Mouse (Mus musculus): ENCODE data around the gene Prkag3. TPM values are rescaled to one million over a fixed set of nuclear protein-coding genes. Genes with fewer than 3 reads are reported as not detected.

Gene Prkag3
- polyA plus RNA-seq, 2 experiments = not detected

GRCm38 (mm10) chr1:74723748-74724147 lies 25.3 kb downstream of the Prkag3 start:
- Histone ChIP-seq H3K4me3 (ENCODE audit: insufficient read depth in 1 of 2, low read depth in 2 of 2, low read length in 2 of 2) (no peak overlapping the region), H3K27me3 (ENCODE audit: control insufficient read depth, insufficient read depth, low read length) (no peaks in the 10 kb centered on the region), H3K36me3 (replicated peaks; ENCODE audit: control insufficient read depth, insufficient read depth, low read depth) (no peaks in the 10 kb centered on the region), H3K4me2 (ENCODE audit: low read depth) (no peak overlapping the region), H3K9me3 (ENCODE audit: control insufficient read depth, low read length) (no peaks in the 10 kb centered on the region), H3K9ac (replicated peaks) (no peak overlapping the region), H3K27ac (no peak overlapping the region), H3K4me1 (replicated peaks; ENCODE audit: control insufficient read depth in 2 of 2, insufficient read depth in 2 of 2, low read length in 1 of 2) (peaks cover 0 to 6% of the 10 kb centered on the region in 2 experiments; a peak in 2 of 4 replicates)
- WGBS (ENCODE audit: insufficient replicate concordance) = 63% methylated on average over 2 of the region's 2 CpGs
- peak; percentile 51 for TF ChIP-seq CTCF (IDR thresholded peaks at IDR 0.05; ENCODE audit: low read depth)
- no peak for TF ChIP-seq EP300 (IDR thresholded peaks at IDR 0.05; ENCODE audit: low read depth)
- DNase-seq (ENCODE audit: low read depth in 3 of 3, low spot score in 3 of 3) = no peak
- no peak for ATAC-seq (ENCODE audit: insufficient read depth)

GRCm38 (mm10) chr1:74721657-74722056 lies 27.4 kb downstream of the Prkag3 start:
- H3K36me3 ChIP-seq (replicated peaks; ENCODE audit: control insufficient read depth, insufficient read depth, low read depth) = no peaks in the 10 kb centered on the region
- no peak for ATAC-seq (ENCODE audit: insufficient read depth)
- H3K4me2 ChIP-seq (ENCODE audit: low read depth) = no peak overlapping the region
- 55% methylated on average over 6 of the region's 6 CpGs for WGBS (ENCODE audit: insufficient replicate concordance)
- no peaks in the 10 kb centered on the region for H3K27me3 ChIP-seq (ENCODE audit: control insufficient read depth, insufficient read depth, low read length)
- no peak overlapping the region for H3K9ac ChIP-seq (replicated peaks)
- no peak overlapping the region for H3K4me3 ChIP-seq (ENCODE audit: insufficient read depth in 1 of 2, low read depth in 2 of 2, low read length in 2 of 2)
- no peak for DNase-seq (ENCODE audit: low read depth in 3 of 3, low spot score in 3 of 3)
- no peak for TF ChIP-seq EP300 (IDR thresholded peaks at IDR 0.05; ENCODE audit: low read depth)
- no peak for TF ChIP-seq CTCF (IDR thresholded peaks at IDR 0.05; ENCODE audit: low read depth)
- H3K9me3 ChIP-seq (ENCODE audit: control insufficient read depth, low read length) = no peaks in the 10 kb centered on the region
- H3K27ac ChIP-seq = no peak overlapping the region
- peaks cover 0 to 6% of the 10 kb centered on the region in 2 experiments; a peak in 2 of 4 replicates for H3K4me1 ChIP-seq (replicated peaks; ENCODE audit: control insufficient read depth in 2 of 2, insufficient read depth in 2 of 2, low read length in 1 of 2)

- TF ChIP-seq CTCF (IDR thresholded peaks at IDR 0.05; ENCODE audit: low read depth) = no peak
- no peak for TF ChIP-seq EP300 (IDR thresholded peaks at IDR 0.05; ENCODE audit: low read depth)
- no peaks in the 10 kb centered on the region for H3K9me3 ChIP-seq (ENCODE audit: control insufficient read depth, low read length)
- H3K27ac ChIP-seq = no peak overlapping the region
- H3K27me3 ChIP-seq (ENCODE audit: control insufficient read depth, insufficient read depth, low read length) = no peaks in the 10 kb centered on the region
- H3K4me1 ChIP-seq (replicated peaks; ENCODE audit: control insufficient read depth in 2 of 2, insufficient read depth in 2 of 2, low read length in 1 of 2) = peaks cover 0 to 6% of the 10 kb centered on the region in 2 experiments; a peak in 3 of 4 replicates
- DNase-seq (ENCODE audit: low read depth in 3 of 3, low spot score in 3 of 3) (no peak), ATAC-seq (ENCODE audit: insufficient read depth) (no peak)
- 60% methylated on average over 3 of the region's 3 CpGs for WGBS (ENCODE audit: insufficient replicate concordance)
- H3K36me3 ChIP-seq (replicated peaks; ENCODE audit: control insufficient read depth, insufficient read depth, low read depth) = no peaks in the 10 kb centered on the region
- H3K4me2 ChIP-seq (ENCODE audit: low read depth) = no peak overlapping the region
- no peak overlapping the region for H3K9ac ChIP-seq (replicated peaks)
- no peak overlapping the region for H3K4me3 ChIP-seq (ENCODE audit: insufficient read depth in 1 of 2, low read depth in 2 of 2, low read length in 2 of 2)
Observed at GRCm38 (mm10) chr1:74719281-74719680, 29.7 kb downstream of the Prkag3 start.

GRCm38 (mm10) chr1:74718113-74718512 lies 30.9 kb downstream of the Prkag3 start:
- Histone ChIP-seq H3K9me3 (ENCODE audit: control insufficient read depth, low read length) (no peaks in the 10 kb centered on the region), H3K27me3 (ENCODE audit: control insufficient read depth, insufficient read depth, low read length) (peaks cover 10% of the 10 kb centered on the region), H3K4me1 (replicated peaks; ENCODE audit: control insufficient read depth in 2 of 2, insufficient read depth in 2 of 2, low read length in 1 of 2) (peaks cover 0 to 8% of the 10 kb centered on the region in 2 experiments; a peak in 3 of 4 replicates), H3K4me3 (ENCODE audit: insufficient read depth in 1 of 2, low read depth in 2 of 2, low read length in 2 of 2) (no peak overlapping the region), H3K36me3 (replicated peaks; ENCODE audit: control insufficient read depth, insufficient read depth, low read depth) (no peaks in the 10 kb centered on the region), H3K9ac (replicated peaks) (no peak overlapping the region), H3K27ac (no peak overlapping the region), H3K4me2 (ENCODE audit: low read depth) (no peak overlapping the region)
- ATAC-seq (ENCODE audit: insufficient read depth) (no peak), DNase-seq (ENCODE audit: low read depth in 3 of 3, low spot score in 3 of 3) (no peak)
- TF ChIP-seq EP300 (IDR thresholded peaks at IDR 0.05; ENCODE audit: low read depth) (no peak), CTCF (IDR thresholded peaks at IDR 0.05; ENCODE audit: low read depth) (no peak)
- 79% methylated on average over 8 of the region's 8 CpGs for WGBS (ENCODE audit: insufficient replicate concordance)

GRCm38 (mm10) chr1:74715886-74716285 lies 33.1 kb downstream of the Prkag3 start:
- ATAC-seq (ENCODE audit: insufficient read depth) (no peak), DNase-seq (ENCODE audit: low read depth in 3 of 3, low spot score in 3 of 3) (no peak)
- Histone ChIP-seq H3K4me2 (ENCODE audit: low read depth) (no peak overlapping the region), H3K36me3 (replicated peaks; ENCODE audit: control insufficient read depth, insufficient read depth, low read depth) (no peaks in the 10 kb centered on the region), H3K4me3 (ENCODE audit: insufficient read depth in 1 of 2, low read depth in 2 of 2, low read length in 2 of 2) (no peak overlapping the region), H3K9ac (replicated peaks) (no peak overlapping the region), H3K9me3 (ENCODE audit: control insufficient read depth, low read length) (no peaks in the 10 kb centered on the region), H3K4me1 (replicated peaks; ENCODE audit: control insufficient read depth in 2 of 2, insufficient read depth in 2 of 2, low read length in 1 of 2) (peaks cover 0 to 6% of the 10 kb centered on the region in 2 experiments; a peak in 2 of 4 replicates), H3K27me3 (ENCODE audit: control insufficient read depth, insufficient read depth, low read length) (peaks cover 13% of the 10 kb centered on the region), H3K27ac (no peak overlapping the region)
- TF ChIP-seq CTCF (IDR thresholded peaks at IDR 0.05; ENCODE audit: low read depth) (no peak), EP300 (IDR thresholded peaks at IDR 0.05; ENCODE audit: low read depth) (no peak)
- WGBS (ENCODE audit: insufficient replicate concordance) = 75% methylated on average over 6 of the region's 6 CpGs
